Mouse (Mus musculus) liver, embryonic 14.5 days (tissue): ENCODE data around the gene Sh3bgr. TPM values are rescaled to one million over a fixed set of nuclear protein-coding genes. Genes with fewer than 3 reads are reported as not detected.

Source experiments
- ATAC-seq: fragments of 200-750 bp; cut with Nextera tagmentation; 2 replicates; pipeline ENCODE4 v1.8.0; 2017; ENCODE audit warnings: moderate number of reproducible peaks, mild to moderate bottlenecking, moderate library complexity; ENCODE audit not compliant: insufficient read depth
- DNase-seq, 3 experiments: peaks; one replicate each; pipeline ENCODE4 v3.0.0-alpha.2; 2012 to 2013; ENCODE audit warnings: low read depth in 3 of 3, low spot score in 3 of 3
- H3K27ac ChIP-seq: fragments of 300-500 bp; sonication (generic); 2 replicates; pipeline ENCODE4 v1.5.1; 2014; ENCODE audit warnings: moderate library complexity, mild to moderate bottlenecking, control low read depth, inconsistent platforms
- H3K27me3 ChIP-seq: fragments of 300-500 bp; sonication (generic); 2 replicates; pipeline ENCODE4 v1.6.1; 2014; ENCODE audit warnings: mild to moderate bottlenecking, low read length, moderate library complexity; ENCODE audit not compliant: control insufficient read depth, insufficient read depth
- H3K36me3 ChIP-seq: fragments of 300-500 bp; sonication (generic); replicated peaks from 2 replicates; pipeline ENCODE4 v1.6.1; 2014; ENCODE audit warnings: low read depth; ENCODE audit not compliant: control insufficient read depth, insufficient read depth
- H3K4me1 ChIP-seq, 2 experiments: fragments of 200-500 bp in 1 of 2; fragments of 300-500 bp in 1 of 2; sonication (generic) in 1 of 2; replicated peaks; 2 replicates each; pipeline ENCODE4 v1.6.1; 2012 to 2014; ENCODE audit warnings: antibody characterized with exemption in 1 of 2, inconsistent platforms in 1 of 2, low read length in 1 of 2; ENCODE audit not compliant: control insufficient read depth in 2 of 2, insufficient read depth in 2 of 2
- H3K4me2 ChIP-seq: fragments of 300-500 bp; sonication (generic); 2 replicates; pipeline ENCODE4 v1.6.1; 2014; ENCODE audit warnings: low read depth, mild to moderate bottlenecking, control low read depth, moderate library complexity
- H3K4me3 ChIP-seq, 2 experiments: fragments of 200-500 bp in 1 of 2; fragments of 300-500 bp in 1 of 2; sonication (generic) in 1 of 2; 2 replicates each; pipeline ENCODE4 v1.5.1; 2012 to 2014; ENCODE audit warnings: low read depth in 2 of 2, low read length in 2 of 2, mild to moderate bottlenecking in 2 of 2, control low read depth in 1 of 2, inconsistent platforms in 1 of 2, moderate library complexity in 1 of 2; ENCODE audit not compliant: insufficient read depth in 1 of 2
- H3K9ac ChIP-seq: fragments of 300-500 bp; sonication (generic); replicated peaks from 2 replicates; pipeline ENCODE4 v1.6.1; 2014; ENCODE audit warnings: mild to moderate bottlenecking, control low read depth, moderate library complexity
- H3K9me3 ChIP-seq: fragments of 300-500 bp; sonication (generic); 2 replicates; pipeline ENCODE4 v1.6.1; 2016; ENCODE audit warnings: low read length, mixed read lengths; ENCODE audit not compliant: control insufficient read depth
- CTCF ChIP-seq: IDR thresholded peaks from 2 replicates; pipeline ENCODE4 v1.5.1; 2016; ENCODE audit warnings: antibody characterized with exemption, low read depth, control low read depth
- EP300 ChIP-seq: IDR thresholded peaks from 2 replicates; pipeline ENCODE4 v1.6.1; 2016; ENCODE audit warnings: antibody characterized with exemption, low read depth
- WGBS: fragments of 180-500 bp; shearing (Covaris S2); extraction: QIAGEN DNeasy Blood & Tissue Kit; methylation state at CpG from one replicate; pipeline ENCODE4 v1.1.7; 2014; ENCODE audit not compliant: insufficient replicate concordance; 5-methylcytosine and 5-hydroxymethylcytosine counted together
- polyA plus RNA-seq, 2 experiments: library from polyadenylated mRNA; depleted of rRNA in 1 of 2; stranded (reverse) in 1 of 2; unstranded in 1 of 2; fragments of >200 nt; fragmentation: Nextera tagmentation in 1 of 2; extraction: Ambion mirVana in 1 of 2; gene quantifications; 2 replicates each; pipeline versions ENCODE4 v1.2.1 to v1.2.3; 2012 to 2014

The Sh3bgr gene
- polyA plus RNA-seq, 2 experiments, result 0.29 to 0.30 TPM

- no peaks in the 10 kb centered on the region for H3K9me3 ChIP-seq
- no peaks in the 10 kb centered on the region for H3K4me1 ChIP-seq
- no peaks in the 10 kb centered on the region for H3K36me3 ChIP-seq
- ATAC-seq (no peak), DNase-seq (no peak)
- H3K9ac ChIP-seq, result no peak overlapping the region
- no peak for TF ChIP-seq CTCF
- no peak for TF ChIP-seq EP300
- H3K4me2 ChIP-seq, result no peak overlapping the region
- 63% methylated on average over 8 of the region's 8 CpGs for WGBS
- no peak overlapping the region for H3K27ac ChIP-seq
- H3K4me3 ChIP-seq, result no peak overlapping the region
- H3K27me3 ChIP-seq, result no peaks in the 10 kb centered on the region
These were observed 31.7 kb downstream of the Sh3bgr start for GRCm38 (mm10) chr16:96231974-96232373.

GRCm38 (mm10) chr16:96233996-96234395 lies 33.7 kb downstream of the Sh3bgr start:
- Histone ChIP-seq H3K9ac (no peak overlapping the region), H3K9me3 (no peaks in the 10 kb centered on the region), H3K27ac (no peak overlapping the region), H3K27me3 (no peaks in the 10 kb centered on the region), H3K36me3 (no peaks in the 10 kb centered on the region), H3K4me2 (no peak overlapping the region), H3K4me3 (no peak overlapping the region), H3K4me1 (no peaks in the 10 kb centered on the region)
- WGBS, result 68% methylated on average over 8 of the region's 8 CpGs
- ATAC-seq (no peak), DNase-seq (no peak)
- TF ChIP-seq CTCF (no peak), EP300 (no peak)

- H3K9ac ChIP-seq, result no peak within 1 kb of the TSS
- 74% methylated on average over 17 of the region's 17 CpGs for WGBS
- TF ChIP-seq CTCF (no peak), EP300 (no peak)
These were observed 35.2 kb downstream of the Sh3bgr start, which contains the start of gene B3galt5 for GRCm38 (mm10) chr16:96235366-96235970. Gene B3galt5 (plus strand): TSS chr16:96235801.

GRCm38 (mm10) chr16:96244496-96244895 lies 44.2 kb downstream of the Sh3bgr start:
- H3K4me1 ChIP-seq, result no peaks in the 10 kb centered on the region
- H3K9me3 ChIP-seq, result no peaks in the 10 kb centered on the region; the same call in 1 of the 2 replicates
- 71% methylated on average over 6 of the region's 6 CpGs for WGBS
- H3K9ac ChIP-seq, result no peak overlapping the region
- no peak for DNase-seq
- no peak overlapping the region for H3K4me3 ChIP-seq
- H3K27ac ChIP-seq, result no peak overlapping the region
- ATAC-seq, result no peak
- no peaks in the 10 kb centered on the region for H3K36me3 ChIP-seq
- H3K4me2 ChIP-seq, result no peak overlapping the region
- H3K27me3 ChIP-seq, result no peaks in the 10 kb centered on the region
- TF ChIP-seq EP300 (no peak), CTCF (no peak)

More at GRCm38 (mm10) chr16:96235366-96235970, 35.2 kb downstream of the Sh3bgr start, which contains the start of gene B3galt5:
- no peak within 1 kb of the TSS for H3K4me3 ChIP-seq
- H3K27ac ChIP-seq, result no peak within 1 kb of the TSS
- H3K4me2 ChIP-seq, result no peak within 1 kb of the TSS
- no peak for DNase-seq
- ATAC-seq, result no peak
- no peaks in the 10 kb centered on the region for H3K27me3 ChIP-seq
- no peaks in the 10 kb centered on the region for H3K4me1 ChIP-seq
- H3K9me3 ChIP-seq, result no peaks in the 10 kb centered on the region
- H3K36me3 ChIP-seq, result no peaks in the 10 kb centered on the region

- no peaks in the 10 kb centered on the region for H3K36me3 ChIP-seq
- no peaks in the 10 kb centered on the region; the same call in 1 of the 2 replicates for H3K9me3 ChIP-seq
- 87% methylated on average over 7 of the region's 7 CpGs for WGBS
- H3K4me3 ChIP-seq, result no peak overlapping the region
- TF ChIP-seq EP300 (no peak), CTCF (no peak)
- H3K4me2 ChIP-seq, result no peak overlapping the region
- DNase-seq, result no peak
- H3K9ac ChIP-seq, result no peak overlapping the region
- H3K4me1 ChIP-seq, result no peaks in the 10 kb centered on the region
- no peak for ATAC-seq
- no peak overlapping the region for H3K27ac ChIP-seq
- no peaks in the 10 kb centered on the region for H3K27me3 ChIP-seq
These were observed 49.4 kb downstream of the Sh3bgr start for GRCm38 (mm10) chr16:96249635-96250034.
